Mouse (Mus musculus) thymus, adult 2 months (tissue): ENCODE results near the gene Mif. TPM values are rescaled to one million over a fixed set of nuclear protein-coding genes. Genes with fewer than 3 reads are reported as not detected.

Source experiments
- DNase-seq: peaks from one replicate; pipeline ENCODE4 v3.0.0; 2021
- H3K27ac ChIP-seq: fragments of 200-500 bp; 2 replicates; pipeline ENCODE4 v1.5.1; 2012; ENCODE audit warnings: low read length, control low read depth; ENCODE audit not compliant: control insufficient read depth, insufficient read depth
- H3K27me3 ChIP-seq: fragments of 200-500 bp; 2 replicates; pipeline ENCODE4 v1.6.1; 2012; ENCODE audit warnings: mild to moderate bottlenecking, low read length, moderate library complexity, mixed read lengths; ENCODE audit not compliant: control insufficient read depth, insufficient read depth
- H3K36me3 ChIP-seq: fragments of 200-500 bp; 2 replicates; pipeline ENCODE4 v1.6.1; 2012; ENCODE audit warnings: mild to moderate bottlenecking, low read length, moderate library complexity; ENCODE audit not compliant: control insufficient read depth, insufficient read depth
- H3K4me1 ChIP-seq: fragments of 200-500 bp; replicated peaks from 2 replicates; pipeline ENCODE4 v1.6.1; 2012; ENCODE audit warnings: low read length; ENCODE audit not compliant: control insufficient read depth, insufficient read depth
- H3K4me3 ChIP-seq: fragments of 200-500 bp; 2 replicates; pipeline ENCODE4 v1.5.1; 2012; ENCODE audit warnings: mild to moderate bottlenecking, low read length, control low read depth, moderate library complexity; ENCODE audit not compliant: control insufficient read depth, insufficient read depth
- CTCF ChIP-seq: fragments of 200-500 bp; IDR thresholded peaks from 2 replicates; pipeline ENCODE4 v1.5.1; 2012; ENCODE audit warnings: mild to moderate bottlenecking, control low read depth, low read length, moderate library complexity, borderline replicate concordance; ENCODE audit not compliant: control insufficient read depth, poor library complexity, insufficient read depth; ENCODE audit errors: extremely low read depth
- POLR2A ChIP-seq: fragments of 200-500 bp; IDR thresholded peaks from 2 replicates; pipeline ENCODE4 v1.6.1; 2012; ENCODE audit warnings: mild to moderate bottlenecking, low read length, control low read depth, moderate library complexity; ENCODE audit not compliant: control insufficient read depth, poor library complexity, insufficient read depth; ENCODE audit errors: extremely low read depth
- WGBS: fragments of 180-500 bp; shearing (Covaris S2); methylation state at CpG from one replicate; pipeline ENCODE4 v1.1.7; 2018; 5-methylcytosine and 5-hydroxymethylcytosine counted together
- polyA plus RNA-seq: library from polyadenylated mRNA; depleted of rRNA; stranded (reverse); fragments of >200 nt; gene quantifications from 2 replicates; pipeline ENCODE4 v1.2.3, GENCODE M21; 2012

The Mif gene
- polyA plus RNA-seq, 1 experiment, result 1,833 TPM

- whole genome bisulfite sequencing, result 52% methylated on average over 15 of the region's 15 CpGs
- H3K4me3 ChIP-seq, result no peak overlapping the region
Measured at GRCm38 (mm10) chr10:75882433-75883231, 22.6 kb upstream of the Mif start.

GRCm38 (mm10) chr10:75881578-75882432 is 21.8 kb upstream of the Mif start:
- no peak for DNase-seq
- no peak overlapping the region for H3K27ac ChIP-seq
- H3K36me3 ChIP-seq, result no peaks in the 10 kb centered on the region
- TF ChIP-seq CTCF, result no peak
- TF ChIP-seq POLR2A, result no peak
- H3K4me1 ChIP-seq, result no peaks in the 10 kb centered on the region
- no peak overlapping the region for H3K4me3 ChIP-seq
- 75% methylated on average over 20 of the region's 20 CpGs for WGBS
- H3K27me3 ChIP-seq, result no peaks in the 10 kb centered on the region

More at GRCm38 (mm10) chr10:75882433-75883231, 22.6 kb upstream of the Mif start:
- TF ChIP-seq CTCF (no peak), POLR2A (no peak)
- Histone ChIP-seq H3K36me3 (no peaks in the 10 kb centered on the region), H3K27me3 (no peaks in the 10 kb centered on the region), H3K27ac (no peak overlapping the region), H3K4me1 (no peaks in the 10 kb centered on the region)
- DNase-seq, result no peak

- Histone ChIP-seq H3K4me1 (no peaks in the 10 kb centered on the region), H3K27ac (no peak overlapping the region), H3K27me3 (no peaks in the 10 kb centered on the region), H3K36me3 (no peaks in the 10 kb centered on the region), H3K4me3 (no peak overlapping the region)
- TF ChIP-seq POLR2A (no peak), CTCF (no peak)
- no peak for DNase-seq
- whole genome bisulfite sequencing, result 82% methylated on average over 6 of the region's 6 CpGs
Measured at GRCm38 (mm10) chr10:75880771-75881577, 20.9 kb upstream of the Mif start.

- WGBS, result 94% methylated on average over 10 of the region's 10 CpGs
- H3K27ac ChIP-seq, result no peak overlapping the region
- H3K36me3 ChIP-seq, result no peaks in the 10 kb centered on the region
- no peaks in the 10 kb centered on the region for H3K27me3 ChIP-seq
- no peak overlapping the region for H3K4me3 ChIP-seq
- H3K4me1 ChIP-seq, result no peaks in the 10 kb centered on the region
- TF ChIP-seq CTCF (no peak), POLR2A (no peak)
- no peak for DNase-seq
Measured at GRCm38 (mm10) chr10:75880351-75880750, 20.3 kb upstream of the Mif start.

- no peak for DNase-seq
- no peak overlapping the region for H3K4me3 ChIP-seq
- H3K27ac ChIP-seq, result no peak overlapping the region
- no peaks in the 10 kb centered on the region for H3K27me3 ChIP-seq
- H3K36me3 ChIP-seq, result no peaks in the 10 kb centered on the region
- no peak for TF ChIP-seq POLR2A
- TF ChIP-seq CTCF, result no peak
- H3K4me1 ChIP-seq, result no peaks in the 10 kb centered on the region
- WGBS, result 90% methylated on average over 3 of the region's 3 CpGs
Measured at GRCm38 (mm10) chr10:75878836-75879235, 18.8 kb upstream of the Mif start.

- no peak for DNase-seq
- no peak overlapping the region for H3K27ac ChIP-seq
- no peaks in the 10 kb centered on the region for H3K27me3 ChIP-seq
- no peak for TF ChIP-seq POLR2A
- TF ChIP-seq CTCF, result no peak
- H3K36me3 ChIP-seq, result no peaks in the 10 kb centered on the region
- WGBS, result 86% methylated on average over 10 of the region's 10 CpGs
- H3K4me3 ChIP-seq, result no peak overlapping the region
- peaks cover 4% of the 10 kb centered on the region for H3K4me1 ChIP-seq
Measured at GRCm38 (mm10) chr10:75873543-75874170, 13.6 kb upstream of the Mif start.
